Mouse (Mus musculus) cerebellum, adult 9-10 months (tissue): ENCODE measurements around the gene Hydin.
"Not testable (repeated sequence)": the region's sequence is repeated elsewhere in the genome, so short reads cannot be mapped to it uniquely, and the experiment has no call there.

ENCODE experiments used
- DNase-seq: peaks from one replicate; pipeline ENCODE4 v3.0.0; 2022

The Hydin gene

DNA sequence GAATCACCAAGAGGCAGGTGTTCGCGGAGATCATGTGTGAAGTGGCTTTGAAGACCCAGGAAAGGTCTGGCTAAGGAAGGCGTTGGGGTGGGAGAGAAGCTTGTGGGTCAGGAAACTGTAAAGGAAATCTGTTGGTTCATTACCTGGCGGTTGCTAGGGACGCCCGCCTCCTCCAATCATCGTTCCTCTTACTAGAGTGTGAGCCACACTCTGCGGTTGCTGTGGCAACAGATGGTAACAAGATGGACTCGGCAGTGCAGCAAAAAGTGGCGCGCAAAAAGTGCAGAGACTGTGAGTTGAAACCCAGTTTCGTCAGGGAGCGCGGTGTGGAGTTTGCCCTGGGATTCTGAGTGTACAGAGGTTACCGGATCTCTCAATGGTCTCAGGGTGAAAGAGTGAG, at the start of gene Hydin:
Gene Hydin, plus strand, starts transcription at position 237 of the 400 bp plus-strand sequence.
- peak; percentile 55 for DNase-seq

DNA sequence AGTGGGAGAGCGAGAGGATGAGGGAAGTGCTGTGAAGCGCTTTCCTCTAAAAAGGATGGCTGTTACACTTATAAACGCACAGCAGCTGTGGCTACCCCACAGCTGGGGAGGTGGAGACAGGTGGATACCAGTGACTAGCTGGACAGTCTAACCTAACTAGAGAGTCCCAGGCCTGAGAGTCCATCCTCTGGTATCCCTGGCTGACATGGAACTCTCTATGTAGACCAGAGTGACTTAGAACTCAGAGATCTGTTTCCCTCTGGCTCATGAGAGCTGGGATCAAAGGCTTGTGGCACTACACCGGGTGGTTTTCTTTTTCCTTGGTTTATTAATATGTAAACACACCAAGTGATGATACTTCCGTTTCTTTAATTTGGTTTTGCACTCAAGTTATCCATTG, 49.6 kb upstream of the Hydin start:
- no peak for DNase-seq

DNA sequence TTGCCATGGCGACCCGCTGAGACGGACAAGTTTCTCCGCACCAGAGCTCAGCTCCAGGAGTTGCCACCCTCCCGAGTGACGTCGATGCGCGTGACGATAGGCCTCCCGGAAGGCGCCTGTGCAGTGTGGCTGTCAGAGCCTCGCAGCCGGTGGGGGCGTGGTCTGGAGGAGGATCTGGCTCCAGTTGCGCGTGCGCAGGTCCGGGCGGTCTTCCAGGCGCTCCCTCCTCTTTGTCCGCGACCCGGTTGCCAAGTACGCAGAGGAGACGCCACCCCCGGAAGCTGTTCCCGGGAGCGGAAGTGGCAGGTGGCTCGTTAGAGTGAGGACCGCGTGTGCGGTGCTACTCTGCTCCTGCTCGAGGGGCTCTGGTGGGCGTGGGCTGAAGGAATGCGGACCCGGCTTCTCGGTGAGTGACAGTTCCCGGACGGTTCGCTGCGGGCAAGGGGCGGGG, 49.1 kb upstream of the Hydin start:
- peak; percentile 99 for DNase-seq

DNA sequence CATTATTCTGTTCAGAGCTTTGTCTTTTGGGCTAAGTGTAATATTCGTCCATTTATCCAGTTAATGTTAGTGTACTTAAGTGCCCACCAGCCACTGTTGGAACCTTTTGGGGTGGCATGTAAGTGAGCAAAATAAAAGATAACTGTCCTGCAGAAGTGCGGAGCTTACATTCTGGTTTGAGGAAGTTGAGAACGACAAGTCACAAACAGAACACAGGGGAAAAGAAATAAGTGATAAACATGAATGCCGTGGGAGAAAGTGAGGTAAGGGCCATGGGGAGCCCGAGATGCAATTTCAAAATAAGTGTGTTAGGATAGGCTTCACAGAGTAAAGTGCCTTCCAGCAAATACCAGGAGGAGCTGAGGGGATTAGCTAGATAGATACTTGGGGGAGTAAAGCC, 48.3 kb upstream of the Hydin start:
- DNase-seq: no peak

DNA sequence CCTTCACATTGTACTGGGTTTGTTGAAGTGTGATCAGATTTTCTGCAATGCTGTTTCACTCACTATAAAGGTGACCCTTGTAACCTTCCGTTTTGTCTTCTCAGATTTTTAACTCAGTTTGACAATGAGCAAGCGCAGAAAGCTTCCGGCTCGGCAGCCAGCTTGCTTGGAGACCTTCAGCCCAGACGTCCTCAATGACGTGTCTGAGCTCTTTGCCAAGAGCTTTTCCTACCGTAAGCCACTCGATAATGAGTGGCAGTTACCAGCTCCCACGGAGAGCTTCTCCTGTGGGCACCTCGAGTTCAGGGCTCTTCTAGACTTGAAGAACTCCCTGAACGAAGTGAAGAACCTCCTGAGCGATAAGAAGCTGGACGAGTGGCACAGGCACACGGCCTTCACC, 45.8 kb upstream of the Hydin start:
- DNase-seq: no peak

DNA sequence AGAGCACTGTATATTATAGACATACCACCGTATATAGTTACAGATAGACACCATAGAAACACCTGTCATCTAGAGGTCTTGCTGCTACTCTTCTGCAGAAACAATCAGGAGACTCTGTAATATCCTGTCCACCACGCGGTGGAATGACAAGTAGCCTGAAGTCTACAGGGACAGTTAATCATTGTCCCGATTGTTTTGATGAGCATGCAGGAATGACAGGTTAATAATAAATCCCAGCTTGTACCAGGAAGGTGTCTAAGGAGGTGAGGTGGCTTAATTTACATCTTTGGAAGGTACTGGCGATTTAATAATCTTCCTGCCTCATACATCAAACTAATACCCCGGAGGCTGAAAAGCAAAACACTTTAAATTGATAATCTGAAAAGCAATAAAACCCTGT, 36.0 kb upstream of the Hydin start:
- DNase-seq: no peak

DNA sequence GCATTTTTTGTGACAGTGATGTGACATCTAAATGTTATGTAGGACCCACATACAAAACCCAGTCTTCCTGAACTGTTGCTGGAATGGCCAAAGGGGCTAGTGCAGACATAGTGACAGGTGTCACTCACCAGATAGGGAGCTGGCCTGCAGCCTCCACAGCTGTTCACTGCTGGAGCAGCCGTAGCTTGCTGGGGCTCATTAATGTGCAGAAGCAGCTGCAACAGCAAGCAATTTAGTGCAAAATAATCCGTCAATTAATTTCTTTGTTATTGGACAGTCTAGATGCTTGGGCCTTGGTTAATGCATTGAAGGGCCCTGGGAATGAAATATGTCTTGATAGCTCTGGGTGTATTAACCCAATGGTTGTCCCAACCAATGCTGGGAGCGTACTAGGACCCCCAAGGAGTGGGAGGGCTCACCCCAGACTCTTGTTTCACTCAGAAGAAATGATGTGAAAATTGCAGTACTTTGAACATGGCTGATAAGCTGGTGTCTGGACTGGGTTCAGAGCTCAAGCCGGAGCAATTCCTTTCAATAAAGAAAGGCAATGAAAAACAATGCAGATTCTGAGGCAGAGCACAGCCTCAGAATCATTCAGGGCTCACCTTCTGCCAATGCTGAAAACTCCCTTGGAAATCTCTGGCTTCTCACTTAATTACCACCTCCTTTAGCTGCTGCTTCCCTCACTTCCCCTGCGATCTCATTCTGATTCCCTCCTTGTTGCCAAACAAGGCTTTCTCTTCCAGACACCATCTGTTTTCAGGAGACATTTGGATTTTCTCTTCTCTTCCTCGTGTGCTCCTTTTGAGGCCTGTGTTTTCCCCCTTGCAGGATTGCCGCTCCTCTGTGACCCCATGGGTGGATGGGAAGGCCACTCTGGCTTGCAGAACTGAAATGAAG, 24.2 kb upstream of the Hydin start:
- DNase-seq: no peak

DNA sequence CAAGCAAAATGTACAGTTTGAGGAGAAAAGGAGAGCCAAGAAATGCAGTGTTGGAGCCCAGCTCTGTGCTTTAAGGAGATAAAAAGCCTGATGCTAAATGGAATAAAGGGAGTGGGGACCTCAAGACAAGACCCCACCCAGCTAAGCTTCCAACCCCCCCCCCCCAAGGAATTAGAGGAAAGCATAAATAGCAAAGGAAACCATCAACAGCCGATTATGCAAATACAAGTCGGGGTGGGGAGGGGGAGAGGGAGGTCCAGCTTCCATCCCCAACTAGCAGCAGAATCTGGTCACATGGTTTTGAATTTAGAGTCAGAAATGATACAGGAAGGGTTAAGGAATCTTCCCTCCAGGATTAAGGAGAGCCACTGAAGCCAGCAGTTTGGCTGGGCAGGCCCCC, 22.2 kb upstream of the Hydin start:
- no peak for DNase-seq

DNA sequence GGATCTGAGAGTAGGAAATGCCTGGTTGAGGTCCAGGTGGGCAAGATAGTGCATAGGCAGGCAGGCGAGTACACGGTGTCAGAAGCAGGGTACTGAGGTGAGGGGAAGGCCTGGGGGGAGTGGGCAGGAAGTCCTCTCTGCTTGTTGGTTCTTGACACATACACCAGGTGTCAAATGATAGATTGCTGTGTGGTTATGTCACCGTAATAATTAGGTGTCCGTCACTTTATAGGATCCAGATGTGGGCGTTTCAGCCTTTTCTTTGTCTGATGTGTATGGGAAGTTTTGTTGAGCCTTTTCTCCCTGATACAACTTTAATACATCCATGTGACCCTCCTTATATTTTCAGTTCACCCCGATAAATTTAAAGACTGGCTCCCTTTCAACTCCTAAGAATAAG, 19.5 kb upstream of the Hydin start:
- no peak for DNase-seq

DNA sequence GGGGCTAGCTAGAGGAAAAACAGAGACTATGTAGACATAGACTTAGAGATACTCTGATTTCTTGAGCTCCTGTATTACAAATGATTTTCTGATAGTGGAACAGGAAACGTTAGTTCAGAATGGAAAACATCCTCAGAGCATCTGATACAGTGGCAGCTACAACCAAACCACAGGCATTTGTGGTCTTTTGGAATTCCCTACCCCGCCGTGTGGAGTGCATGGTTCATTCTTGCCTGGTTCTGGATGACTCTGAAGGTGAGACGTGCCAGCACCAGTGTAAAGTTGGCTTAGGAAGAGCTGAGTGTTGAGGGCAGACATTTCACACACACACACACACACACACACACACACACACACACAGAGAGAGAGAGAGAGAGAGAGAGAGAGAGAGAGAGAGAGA, 12.8 kb upstream of the Hydin start:
- DNase-seq: no peak

DNA sequence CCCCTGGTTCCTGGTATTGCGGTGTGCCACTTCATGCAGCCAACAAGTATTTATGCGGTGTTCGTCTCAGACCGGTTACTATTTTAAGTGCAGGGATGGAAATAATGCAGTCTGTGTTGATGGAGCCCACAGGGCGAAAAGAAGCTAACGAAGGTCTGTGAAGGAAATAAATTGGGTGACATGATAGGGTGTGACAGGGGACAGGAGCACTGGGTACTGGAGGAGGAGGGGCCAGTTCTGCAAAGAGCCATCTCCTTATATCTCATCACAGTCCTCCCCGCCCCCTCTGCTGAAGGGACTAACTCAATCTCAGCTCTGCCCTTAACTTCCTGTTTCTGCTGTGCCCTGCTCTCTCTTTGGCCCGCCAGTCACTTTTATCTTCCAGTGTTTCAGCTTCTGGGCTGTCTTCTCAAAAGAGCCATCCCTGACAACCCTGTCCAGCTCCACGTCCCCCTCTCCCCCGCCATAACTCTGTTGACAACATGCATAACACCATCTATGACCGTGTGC, 926 bp upstream of the Hydin start:
- no peak for DNase-seq

DNA sequence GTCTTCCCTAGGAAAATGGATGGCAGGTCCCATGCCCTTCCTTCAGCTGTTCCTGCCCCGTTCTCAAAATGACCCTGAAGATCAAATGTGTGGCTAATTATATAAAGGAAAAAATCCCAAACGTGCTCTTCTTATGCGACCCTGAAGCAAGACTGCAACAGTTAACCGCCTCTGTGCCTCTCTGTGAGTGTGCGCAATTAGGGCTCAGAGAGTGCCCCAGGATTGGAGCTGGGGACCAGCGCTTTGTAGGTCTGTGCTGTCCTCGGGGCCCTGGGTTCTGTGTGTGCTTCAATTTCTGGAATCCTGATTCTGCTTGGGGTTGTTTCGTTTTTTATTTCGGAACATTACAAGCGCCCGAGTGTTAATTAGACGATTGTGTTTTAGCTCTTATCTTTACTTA, 491 bp downstream of the Hydin start:
- DNase-seq: no peak

DNA sequence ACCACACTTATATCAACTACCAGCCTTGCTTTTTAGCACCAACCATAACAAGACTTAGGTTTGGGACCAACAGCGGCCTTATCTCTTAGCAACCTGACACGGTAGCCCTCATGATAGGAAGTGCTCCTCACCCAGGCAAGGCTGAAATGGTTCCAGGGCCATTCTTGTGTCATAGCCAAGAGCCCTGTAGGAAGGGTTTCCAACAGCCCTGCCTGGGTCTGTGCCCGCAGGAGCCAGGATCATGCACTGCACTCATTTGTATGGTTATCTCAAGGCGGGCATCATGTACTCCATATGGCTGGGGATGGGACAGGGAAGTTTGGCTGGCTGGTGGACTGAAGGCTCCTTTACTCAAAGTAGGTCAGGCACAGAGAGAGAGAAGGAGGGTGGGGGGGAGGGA, 3.9 kb downstream of the Hydin start:
- DNase-seq: peak; percentile 64

DNA sequence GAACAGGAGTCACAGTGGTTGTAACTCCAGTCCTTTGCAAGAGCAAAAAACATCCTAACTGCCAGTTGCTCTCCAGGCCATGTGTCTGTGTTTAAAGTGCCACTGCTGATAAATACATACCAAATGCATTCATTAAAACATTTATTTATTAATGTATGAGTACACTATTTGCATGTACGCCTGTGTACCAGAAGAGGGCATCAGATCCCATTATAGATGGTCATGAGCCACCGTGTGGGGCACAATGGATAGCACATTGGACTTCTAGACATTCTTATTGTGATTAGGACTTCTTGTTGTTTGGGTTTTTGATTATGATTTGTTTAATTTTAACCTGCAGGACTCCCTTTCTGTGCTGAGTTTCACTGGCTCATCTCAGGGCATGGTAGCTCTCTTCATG, 6.6 kb downstream of the Hydin start:
- DNase-seq: no peak

DNA sequence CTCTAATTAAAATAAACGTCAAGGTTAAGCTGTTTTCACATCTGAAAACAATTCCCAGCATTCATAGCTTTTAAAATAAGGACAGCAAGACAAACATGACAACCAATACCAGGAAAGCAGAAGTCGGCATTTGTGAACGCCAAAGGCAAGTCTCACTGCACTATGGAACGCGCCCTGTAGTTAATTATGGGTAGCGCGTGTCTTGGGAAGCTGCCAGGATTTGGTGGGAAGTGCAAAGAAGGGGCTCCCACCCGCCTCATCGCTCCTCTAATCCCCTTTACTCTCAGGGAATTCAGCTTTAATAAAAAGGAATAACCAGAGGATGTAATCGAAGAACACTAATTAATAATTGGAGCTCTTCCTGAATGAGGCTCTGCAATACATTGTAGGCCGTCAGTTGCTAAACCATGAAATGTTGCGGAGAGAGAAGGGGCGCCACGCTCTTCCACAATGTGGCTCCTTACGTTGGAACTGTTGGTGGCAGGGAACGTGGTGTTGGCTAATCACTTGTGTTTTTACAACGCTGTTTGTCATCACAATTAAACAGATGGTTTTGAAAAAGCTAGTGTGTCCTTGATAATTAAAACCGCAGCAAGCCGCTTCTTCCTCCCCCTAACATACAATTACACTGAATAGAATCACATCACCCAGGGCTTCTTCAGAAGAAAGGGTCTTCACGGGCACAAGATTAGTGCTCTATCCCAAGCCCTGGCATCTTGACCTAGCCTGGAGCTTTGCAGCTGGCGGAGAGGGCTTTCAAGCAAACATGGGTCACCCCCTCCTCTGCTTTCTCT, 8.9 kb downstream of the Hydin start:
- no peak for DNase-seq

DNA sequence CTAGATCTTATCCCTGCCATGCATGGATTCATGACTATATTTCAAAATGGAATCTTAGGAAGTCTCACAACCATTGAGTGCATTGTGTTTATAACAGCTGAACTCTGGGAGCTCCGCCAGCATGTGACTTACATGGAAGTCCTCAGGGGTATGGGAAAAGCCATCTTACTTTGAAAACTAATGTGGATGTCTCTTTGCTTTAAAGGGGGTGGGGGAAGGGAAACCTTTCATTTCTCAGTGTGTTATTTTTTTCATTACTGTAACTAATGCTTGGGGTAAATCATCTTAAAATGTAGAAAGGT, 9.4 kb downstream of the Hydin start:
- DNase-seq: no peak

DNA sequence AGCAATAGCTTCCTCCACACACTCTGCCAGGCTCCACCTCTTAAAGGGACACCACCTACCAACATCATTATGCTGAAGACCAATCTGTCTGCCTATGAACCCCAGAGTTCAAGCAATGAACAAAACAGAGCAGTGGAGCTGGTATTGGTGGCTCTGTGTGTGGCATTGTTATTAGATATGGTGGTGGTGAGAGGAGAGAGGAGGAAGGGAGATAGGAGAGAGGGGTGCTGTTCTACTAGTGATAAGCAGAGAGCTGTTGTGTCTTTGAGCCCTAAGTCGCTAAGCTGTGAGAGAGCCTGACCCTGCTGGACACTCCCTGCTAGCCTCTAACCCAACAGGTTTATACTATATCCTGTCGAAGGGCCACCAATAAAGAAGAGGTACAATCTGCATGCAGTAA, 45.9 kb downstream of the Hydin start:
- no peak for DNase-seq

DNA sequence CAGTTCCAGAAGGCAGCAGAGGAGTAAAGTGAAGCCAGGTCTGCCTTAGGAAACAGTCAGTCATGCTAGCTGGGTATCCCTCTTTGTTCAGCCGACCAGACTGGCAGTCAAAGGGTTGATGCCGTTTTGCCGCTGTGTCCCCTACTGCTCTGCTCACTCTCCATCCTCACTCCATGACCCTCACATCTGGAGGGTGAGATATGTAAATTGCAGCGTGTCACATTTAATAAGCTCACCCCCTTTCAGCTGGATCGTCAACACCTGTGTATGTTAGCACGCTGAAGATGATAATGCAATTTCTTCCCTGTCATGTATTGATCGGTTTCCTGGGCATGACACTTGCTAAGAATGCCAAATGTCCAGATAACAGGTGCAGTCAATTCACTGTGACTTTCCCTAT, 49.0 kb downstream of the Hydin start:
- DNase-seq: no peak

DNA sequence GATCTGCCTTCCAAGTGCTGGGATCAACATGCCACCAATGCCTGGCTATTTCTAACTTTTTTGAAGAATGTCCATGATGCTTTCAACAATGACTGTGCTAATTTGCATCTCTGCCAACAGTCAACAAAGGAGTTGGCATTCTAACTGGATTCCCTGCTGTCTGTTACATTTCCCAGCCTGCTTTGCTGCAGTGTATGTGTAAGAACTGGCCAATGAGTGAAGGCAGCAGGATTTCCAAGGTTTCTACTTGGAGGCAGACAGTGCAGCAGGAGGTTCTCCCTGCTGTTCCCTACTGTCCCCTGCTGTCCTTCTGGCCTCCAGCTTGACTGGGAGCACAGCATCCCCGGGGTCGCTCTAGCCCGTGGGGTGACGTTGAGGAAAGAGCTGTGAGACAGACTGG, 52.8 kb downstream of the Hydin start:
- DNase-seq: peak; percentile 69

DNA sequence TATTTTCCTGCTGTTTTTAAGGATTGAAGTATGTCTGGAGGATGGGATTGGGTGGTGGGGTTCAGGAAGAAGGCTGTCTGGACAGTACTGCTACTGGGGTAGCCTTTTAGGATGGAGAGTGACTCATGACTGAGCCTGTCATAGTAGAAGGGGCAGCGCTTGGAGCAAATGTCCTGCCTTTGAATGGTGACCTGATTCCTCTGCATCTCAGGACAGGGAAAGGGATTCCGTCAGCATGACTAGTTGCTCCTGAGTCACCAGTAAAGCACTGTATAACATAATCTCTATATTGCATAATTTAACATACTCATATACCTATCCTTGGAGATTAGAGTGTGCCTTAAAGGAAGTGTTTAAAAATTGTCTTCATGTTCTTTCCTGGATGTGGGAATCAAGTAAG, 54.7 kb downstream of the Hydin start:
- DNase-seq: no peak

DNA sequence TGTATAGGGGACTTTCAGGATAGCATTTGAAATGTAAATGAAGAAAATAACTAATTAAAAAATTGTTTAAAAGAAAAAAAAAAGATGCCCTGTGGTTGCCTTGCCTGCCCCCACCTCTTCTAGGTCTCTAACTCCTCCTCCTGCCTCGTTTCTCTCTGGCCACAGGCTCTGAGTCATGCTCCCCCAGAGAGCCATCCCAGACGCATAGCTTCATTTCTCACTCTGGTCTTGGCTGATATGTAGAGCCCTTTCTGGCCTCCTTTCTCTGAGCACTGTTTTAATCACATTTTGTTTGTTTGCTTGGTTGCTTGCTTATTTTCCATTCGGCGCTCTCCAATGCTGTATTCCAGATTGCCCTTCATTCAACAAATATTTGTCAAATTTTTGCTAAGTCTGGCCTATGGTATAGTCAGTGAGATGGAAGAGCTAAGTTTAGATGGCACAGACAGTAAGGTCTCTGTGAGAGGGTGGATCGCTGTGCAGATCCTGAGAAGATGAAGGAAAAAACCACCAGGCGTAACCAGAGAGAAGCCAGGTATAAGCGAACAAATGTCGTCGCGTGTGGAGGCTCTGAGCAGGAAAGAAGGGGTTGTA, 57.3 kb downstream of the Hydin start:
- DNase-seq: no peak

DNA sequence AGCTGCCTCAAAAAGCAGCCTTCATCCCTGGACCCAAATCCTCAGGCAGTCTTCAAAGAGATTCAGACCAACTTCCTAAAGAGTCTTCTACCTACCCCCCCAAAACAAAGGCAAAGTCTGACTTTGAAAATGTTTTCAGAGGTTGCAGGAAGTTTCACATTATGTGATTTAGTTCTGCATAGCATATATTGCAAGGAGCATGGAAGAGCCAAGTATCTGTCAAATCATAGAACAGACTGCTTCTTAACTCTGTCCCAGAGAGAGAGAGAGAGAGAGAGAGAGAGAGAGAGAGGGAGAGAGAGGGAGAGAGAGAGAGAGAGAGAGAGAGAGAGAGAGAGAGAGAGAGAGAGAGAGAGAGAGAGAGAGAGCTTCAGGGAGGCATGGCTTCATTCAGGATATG, 60.3 kb downstream of the Hydin start:
- not testable (repeated sequence) for DNase-seq

DNA sequence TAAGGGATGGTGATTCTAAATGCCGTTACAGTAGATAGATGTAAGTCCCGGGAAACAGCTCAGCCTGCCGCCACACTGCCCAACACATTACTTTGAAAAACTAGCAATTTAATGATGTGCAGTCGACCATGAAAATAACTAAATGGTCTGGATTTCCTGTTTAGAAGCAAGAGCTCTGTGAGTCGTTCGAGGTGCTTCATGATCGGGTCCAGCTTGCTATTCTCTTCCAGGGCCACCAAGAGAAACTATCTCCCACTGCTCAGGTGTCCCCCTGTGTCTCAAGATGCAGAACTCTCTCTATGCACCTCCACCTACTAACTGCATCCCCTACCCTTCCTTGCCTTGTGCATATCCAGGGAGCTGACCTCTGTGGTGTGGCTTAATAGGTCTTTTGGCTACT, 66.6 kb downstream of the Hydin start:
- DNase-seq: no peak

DNA sequence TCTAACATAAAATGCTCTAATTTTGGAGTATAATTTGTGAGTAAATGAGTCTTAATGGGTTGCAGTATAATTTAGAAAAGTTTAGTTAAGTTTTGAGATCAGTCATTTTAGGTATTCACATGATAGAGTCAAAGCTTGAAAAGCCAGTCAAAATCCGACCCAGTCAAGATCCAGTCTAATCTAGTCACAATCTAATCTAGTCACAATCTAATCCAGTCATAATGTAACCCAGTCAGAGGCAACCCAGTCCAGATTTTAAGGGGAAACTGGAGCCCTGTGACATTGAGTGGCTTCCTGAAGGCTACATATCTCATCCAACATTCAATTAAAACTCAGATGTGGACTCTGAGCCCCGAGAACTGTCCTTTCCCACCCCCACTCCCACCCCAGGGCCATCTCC, 72.7 kb downstream of the Hydin start:
- DNase-seq: no peak
